Mouse (Mus musculus) urinary bladder, postnatal 14 days (tissue): ENCODE data around the gene Gzmm.
A peak's percentile ranks its signal among the peaks of the same experiment; 100 is the strongest.

Experiments used
- DNase-seq: peaks from one replicate; pipeline ENCODE4 v3.0.0; 2021; ENCODE audit warnings: low spot score

Gzmm gene

DNA sequence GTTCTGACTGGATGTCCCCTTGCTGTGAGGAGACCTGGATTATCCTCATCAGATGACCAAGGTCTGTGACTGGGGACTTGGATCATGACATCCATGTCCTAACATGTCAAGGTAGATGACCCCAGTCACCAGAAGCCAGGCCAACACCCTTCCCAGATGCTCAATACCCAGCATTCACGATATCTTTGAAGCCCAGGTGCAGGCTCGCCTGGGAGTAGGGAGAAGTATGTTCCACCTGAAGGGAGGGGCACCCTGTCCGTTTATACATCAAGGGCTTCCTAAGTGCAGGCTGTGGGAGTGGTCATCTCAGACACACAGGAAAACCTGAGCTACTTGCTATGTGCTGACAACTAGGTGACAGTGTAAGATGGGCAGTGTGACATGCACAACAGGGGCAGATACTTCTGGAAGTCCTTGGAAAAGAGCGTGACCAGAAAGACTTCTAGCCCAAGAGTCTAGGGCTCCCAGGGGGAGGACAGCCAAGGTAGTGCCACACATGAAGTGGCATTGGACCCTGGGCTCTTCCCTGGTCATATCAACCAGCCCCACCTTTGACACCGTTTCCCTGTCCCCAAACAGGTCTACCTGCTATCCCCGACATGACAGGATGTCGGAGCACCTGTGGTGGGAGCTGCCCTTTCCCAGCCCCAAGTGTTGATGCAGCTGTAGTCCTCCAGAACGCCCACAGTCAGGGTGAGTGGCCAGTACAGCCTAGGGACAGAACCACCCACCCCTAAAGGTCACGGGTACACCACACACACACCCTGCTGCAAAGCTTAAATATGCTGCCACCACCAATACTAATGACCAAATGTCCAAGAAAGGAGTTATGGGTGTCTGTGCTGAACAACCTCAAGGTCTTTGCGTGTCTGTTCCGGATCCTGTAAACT lies 8.0 kb upstream of the Gzmm start:
- DNase-seq = no peak

DNA sequence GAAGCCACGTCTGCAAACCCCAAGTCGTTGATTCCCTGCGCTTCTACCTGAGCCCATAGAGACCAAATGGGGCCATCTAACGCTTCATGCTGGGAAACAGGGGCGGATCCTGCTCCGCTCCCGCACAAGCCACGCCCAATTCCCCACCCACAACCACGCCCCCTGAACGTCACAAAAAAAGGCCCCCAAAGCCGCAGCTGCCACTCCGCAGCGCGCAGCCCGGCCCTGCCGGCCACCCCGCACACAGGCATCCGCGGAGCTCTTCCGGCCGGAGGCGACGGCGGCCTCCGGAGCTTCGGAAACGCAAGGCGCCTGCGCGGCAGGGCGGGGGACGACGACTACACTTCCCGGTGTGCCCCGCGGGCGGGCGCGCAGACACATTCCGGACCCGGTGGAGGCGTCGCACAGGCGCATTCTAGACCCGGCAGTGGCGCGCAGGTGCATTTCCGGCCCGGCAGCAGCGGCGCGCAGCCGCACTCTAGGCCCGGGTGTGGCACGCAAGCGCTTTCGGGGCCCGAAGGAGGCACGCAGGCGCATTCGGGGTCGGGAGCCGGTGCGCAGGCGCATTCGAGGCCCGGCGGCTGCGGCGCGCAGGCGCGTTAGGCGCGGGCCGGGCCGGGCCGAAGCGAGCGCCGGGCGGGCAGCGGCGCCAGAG lies 7.1 kb upstream of the Gzmm start, which contains the start of gene Cdc34:
Gene Cdc34 (plus strand): TSS at position 605 of the 655 bp plus-strand sequence.
- peak; percentile 99 for DNase-seq

DNA sequence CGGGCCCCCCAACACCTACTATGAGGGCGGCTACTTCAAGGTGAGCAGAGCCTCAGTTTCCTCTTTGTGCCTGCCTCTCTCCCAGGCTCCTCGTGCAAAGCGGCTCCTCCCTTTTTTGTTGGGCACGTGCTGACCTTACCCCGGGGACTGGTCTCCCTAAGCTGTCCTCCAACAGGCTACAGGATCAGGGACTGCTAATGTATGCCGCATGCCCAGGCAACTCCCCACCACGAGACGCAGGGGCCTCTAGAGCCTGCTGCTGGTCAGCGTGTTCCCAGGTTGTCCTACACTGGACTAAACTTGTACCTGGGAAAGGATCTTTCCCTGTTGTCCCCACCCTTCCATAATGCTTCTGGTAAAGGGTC lies 6.3 kb upstream of the Gzmm start:
- peak; percentile 33 for DNase-seq

DNA sequence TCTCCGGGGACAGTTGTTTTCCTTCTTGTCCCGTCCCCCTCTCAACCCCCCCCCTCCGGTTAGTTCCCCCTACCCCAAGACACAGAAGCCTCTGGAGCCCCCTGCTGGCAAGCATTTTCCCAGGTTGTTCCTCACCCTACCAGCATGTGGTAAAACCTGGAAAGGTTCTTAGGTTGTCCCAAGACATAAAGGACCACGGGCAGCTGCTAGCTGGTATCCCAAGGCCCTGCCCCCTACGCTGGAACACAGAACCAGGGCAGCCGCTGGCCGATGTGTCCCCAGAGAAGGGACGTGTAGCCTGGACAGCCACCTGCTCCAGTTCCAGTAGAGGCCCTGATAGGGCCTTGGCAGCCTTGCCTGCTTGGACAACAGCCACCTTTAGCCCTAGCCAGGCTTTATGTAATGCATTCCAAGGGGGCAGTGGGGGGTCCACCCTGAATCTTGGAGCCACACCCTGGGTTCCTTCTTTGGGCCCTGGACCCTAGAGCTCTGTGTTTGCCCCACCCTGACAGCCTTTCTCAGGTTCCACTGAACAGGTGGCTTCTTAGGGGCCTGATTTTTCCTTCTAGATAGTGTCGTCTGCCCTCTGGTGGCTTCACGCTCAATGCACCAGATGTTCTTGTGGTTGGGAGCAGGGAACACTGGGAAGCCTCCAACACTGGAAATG lies 5.8 kb upstream of the Gzmm start:
- peak; percentile 67 for DNase-seq

DNA sequence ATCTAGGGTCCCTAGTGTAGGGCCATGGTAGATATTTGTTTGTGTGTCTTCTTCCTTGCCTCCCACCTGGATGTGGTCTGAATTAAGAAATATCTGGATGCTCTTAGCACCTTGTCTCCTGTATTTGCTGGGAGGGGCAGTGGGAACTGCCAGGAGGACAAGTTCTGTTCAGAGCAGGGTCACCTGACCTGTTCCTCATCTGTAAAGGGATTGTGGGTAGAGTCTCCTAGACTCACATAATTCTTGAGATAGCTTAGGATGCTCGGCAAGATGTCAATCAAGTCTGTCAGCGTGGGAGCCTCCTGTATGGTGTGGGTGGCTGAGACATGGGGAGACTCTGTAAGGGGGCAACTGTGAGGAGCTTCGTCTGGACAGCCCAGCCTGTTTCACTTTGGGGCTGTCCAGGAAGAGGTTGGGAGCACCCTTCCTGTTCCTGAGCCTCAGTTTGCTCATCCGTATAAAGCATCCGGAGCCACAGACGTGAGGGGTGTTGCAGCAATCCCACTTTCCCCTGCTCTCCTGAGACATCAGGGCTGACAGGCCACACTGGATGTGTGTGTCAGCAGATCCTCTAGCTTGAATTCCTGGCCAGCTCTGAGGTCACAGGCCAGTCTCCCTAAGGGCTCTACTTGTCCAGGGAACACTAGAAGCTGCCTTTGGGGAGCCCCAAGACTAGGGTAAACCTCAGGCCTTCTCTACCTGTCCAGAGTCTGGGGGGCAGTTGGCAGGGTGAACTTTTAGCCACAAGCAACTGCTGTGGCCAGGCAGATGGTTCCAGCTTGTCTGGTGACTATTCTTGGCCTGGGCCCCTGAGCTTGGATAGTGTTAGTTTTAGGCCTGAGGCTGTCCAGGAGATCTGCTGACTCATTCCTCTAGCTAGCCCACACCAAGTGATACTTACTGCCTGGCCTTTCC lies 4.8 kb upstream of the Gzmm start:
- no peak for DNase-seq

DNA sequence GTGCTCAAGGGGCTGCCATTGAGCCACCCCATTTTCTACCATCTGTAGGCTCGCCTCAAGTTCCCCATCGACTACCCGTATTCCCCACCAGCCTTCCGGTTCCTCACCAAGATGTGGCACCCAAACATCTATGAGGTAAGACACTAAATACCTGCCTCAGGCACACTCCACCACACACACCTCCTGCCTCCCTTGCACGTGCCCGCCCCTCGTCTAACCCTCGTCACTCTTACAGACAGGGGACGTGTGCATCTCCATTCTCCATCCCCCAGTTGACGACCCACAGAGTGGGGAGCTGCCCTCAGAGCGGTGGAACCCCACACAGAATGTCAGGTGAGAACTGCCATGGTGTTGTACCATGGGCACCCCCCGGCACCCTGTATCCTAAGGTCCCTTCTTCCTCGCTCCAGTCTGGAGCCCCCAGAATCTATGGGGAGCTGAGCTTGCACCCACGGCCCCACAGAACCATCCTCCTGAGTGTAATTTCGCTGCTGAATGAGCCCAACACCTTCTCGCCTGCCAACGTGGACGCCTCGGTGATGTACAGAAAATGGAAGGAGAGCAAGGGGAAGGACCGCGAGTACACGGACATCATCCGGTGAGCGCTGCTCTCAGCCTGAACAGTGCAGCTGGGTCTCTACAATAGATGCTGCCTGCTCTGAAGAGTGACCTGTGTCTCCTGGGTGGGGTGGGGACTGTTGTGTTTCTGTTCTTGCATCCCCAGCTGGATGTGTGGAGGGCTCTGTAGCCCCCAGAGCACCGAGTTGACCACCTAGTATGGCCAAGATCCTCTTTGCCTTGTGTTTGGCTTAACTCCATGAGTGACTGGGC lies 3.8 kb upstream of the Gzmm start:
- DNase-seq = no peak

DNA sequence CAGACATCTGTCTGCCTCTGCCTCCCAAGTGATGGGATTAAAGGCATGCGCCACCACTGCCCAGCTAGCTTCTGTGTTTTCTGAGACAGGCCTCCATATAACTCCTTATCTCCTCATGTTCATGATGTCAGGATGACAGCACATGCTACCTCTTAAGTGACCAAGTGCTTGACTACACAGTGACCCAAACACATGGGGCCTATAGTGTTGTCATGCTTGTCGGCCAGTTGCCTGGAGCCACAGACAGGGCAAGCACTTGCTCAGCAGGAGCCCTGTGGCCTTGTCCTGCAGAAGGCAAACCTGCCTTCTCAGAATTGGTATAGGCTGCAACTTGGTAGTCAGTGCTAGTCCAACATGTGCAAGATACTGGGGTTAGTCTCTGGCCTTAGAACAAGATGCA lies 2.6 kb upstream of the Gzmm start:
- no peak for DNase-seq

DNA sequence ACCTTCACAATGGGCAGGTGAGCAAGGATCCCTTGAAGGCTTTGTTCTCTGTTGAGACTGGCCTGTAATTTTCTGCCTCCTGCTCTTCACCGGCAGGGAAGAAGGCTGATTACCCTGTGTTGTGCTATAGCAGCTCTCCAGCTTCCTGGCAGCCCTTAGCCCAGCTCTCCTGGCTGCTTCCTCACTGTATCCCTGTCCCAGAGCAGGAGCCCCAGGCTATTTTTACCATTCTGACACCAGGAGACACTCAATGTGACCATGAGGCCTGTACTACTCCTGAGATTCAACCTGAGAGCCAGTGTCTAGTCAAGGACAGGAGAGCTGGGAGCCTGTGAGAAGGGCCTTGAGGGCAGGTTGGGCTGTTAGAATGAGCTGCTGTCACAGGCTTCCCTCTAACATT lies 2.1 kb upstream of the Gzmm start:
- no peak for DNase-seq

DNA sequence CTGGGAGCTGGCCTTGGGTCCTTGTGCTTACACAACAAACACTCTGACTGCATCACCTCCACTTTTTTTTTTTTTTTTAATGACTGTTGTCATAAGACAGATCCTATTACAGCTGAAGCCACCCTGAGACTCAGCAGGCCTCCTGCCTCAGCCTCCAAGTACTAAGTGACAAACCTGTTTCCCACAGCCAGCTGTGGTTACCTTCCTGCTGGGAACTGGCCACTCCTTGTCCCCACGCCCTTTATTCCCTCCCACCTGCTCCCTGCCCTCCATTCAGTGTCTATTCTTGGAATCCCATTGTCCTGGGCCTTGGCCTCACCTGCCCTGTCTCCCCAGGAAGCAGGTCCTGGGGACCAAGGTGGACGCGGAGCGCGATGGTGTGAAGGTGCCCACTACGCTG lies 1.3 kb upstream of the Gzmm start:
- DNase-seq = no peak

DNA sequence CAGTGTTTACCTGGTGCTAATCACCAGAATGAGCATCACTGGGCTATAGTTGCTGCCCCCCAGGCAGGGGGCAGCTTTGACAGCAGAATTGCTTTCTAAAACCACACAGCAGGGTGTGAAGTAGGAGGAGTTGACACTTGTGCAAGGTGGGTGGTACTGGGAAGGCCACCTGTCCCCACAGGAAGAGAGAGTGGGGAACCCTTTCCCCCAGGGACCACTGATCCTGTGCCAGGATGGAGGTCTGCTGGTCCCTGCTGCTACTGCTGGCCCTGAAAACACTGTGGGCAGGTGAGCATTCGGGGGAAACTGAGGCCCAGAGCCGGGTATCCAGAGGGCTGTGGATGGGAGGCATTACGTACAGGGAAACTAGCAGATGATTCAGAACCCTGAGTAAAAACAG lies 358 bp downstream of the Gzmm start:
- no peak for DNase-seq

DNA sequence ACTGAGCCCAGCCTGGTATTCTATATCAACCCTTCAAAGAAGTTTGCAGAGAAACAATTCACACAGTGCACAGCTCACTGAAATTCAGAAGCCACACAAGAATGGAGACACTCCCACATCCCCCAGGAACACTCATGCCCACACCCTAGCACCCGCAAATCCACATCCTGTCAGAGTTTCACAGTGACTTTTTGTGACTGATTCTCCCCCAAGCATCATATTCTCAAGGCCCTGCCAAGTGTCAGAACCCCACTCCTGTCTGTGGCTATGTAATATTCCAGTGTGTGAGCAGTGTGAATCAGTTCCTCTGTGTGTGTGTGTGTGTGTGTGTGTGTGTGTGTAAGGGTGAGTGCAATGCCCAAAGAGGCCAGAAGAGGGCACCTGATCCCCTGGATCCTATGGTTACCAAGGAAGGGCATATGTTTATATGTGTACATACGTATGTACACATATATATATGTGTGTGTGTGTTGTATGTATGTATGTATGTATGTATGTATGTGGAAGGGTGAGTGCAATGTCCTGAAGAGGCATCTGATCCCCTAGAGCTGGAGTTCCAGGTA lies 3.2 kb downstream of the Gzmm start:
- no peak for DNase-seq

DNA sequence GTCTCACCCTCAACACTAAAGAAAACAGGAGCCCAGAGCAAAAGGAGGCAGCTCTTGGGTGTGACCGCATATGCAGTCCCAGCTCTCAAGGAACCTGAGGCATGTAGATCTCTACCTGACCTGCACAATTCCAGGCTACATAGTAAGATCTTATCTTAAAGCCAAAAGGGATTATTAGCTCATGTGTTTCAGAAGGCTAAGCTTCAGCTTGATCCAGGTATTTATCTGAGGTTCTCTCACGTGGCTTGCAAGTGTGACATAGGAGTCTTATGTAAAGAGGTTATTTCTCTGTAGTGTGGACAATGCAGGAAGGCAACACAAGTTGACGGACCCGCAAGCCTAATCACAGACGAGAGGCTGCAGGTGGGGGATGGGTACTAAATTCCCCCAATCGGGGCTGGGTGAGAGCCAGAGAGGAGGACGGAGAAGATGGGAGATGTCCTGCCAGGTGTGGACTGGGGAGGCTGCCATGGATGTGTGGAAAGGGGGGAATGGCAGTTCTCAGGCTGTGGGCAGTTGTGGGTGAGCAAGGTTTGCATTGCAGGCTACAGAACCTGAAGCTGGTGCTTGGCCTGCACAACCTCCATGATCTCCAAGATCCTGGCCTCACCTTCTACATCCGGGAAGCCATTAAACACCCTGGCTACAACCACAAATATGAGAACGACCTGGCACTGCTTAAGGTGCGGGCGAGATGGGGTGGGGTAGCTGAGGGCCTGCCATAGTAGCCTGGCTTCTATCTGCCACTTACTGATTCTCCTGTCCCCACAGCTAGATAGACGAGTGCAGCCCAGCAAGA lies 5.0 kb downstream of the Gzmm start:
- no peak for DNase-seq

DNA sequence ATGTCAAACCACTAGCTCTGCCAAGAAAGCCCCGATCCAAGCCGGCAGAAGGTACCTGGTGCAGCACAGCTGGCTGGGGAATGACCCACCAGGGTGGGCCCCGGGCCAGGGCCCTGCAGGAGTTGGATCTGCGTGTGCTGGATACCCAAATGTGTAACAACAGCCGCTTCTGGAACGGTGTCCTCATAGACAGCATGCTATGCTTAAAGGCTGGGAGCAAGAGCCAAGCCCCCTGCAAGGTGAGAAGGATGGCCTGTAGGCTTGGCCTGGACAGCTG lies 5.5 kb downstream of the Gzmm start:
- no peak for DNase-seq

DNA sequence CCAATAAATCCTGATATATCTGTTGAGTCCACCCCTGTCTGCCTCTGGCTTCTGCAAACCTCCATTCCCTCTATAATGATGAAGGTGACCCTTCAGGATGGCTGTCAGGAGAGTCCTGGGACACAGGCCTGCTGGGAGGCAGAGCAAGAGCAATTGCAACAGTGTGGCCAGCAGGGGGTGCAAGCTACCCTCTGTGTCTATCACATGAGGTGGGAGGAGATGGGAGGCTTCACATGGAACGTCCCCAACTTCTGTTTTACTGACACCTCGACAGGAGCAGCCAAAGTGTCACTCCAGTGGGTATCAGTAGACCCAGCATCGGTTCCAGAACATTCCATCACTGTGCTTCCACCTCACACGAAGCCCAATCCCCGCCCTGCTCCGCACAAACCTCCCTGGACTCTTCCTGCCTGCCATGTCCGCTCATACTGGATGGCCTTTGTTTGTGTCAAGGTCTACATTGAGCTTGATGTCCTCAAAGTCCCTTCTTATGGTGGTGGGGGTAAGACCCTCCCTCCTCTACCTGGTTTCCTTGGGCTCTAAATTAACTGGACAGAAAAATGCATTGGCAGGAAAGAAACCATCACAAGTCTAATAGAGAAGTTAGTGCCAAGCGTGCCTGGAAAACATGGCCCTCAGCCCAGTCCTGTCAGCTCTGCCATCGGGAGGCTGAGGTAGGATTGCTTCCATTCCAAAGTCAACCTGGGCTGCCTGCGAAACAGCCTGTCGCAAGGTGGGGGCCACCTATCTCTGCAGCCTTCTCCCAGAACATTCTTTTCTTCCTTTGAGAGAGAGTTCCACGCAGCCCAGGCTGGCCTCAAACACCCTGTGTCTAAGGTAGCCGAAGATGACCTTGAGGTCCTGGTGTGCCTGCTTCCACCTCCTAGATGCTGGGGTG lies 6.7 kb downstream of the Gzmm start:
- DNase-seq = peak; percentile 81

DNA sequence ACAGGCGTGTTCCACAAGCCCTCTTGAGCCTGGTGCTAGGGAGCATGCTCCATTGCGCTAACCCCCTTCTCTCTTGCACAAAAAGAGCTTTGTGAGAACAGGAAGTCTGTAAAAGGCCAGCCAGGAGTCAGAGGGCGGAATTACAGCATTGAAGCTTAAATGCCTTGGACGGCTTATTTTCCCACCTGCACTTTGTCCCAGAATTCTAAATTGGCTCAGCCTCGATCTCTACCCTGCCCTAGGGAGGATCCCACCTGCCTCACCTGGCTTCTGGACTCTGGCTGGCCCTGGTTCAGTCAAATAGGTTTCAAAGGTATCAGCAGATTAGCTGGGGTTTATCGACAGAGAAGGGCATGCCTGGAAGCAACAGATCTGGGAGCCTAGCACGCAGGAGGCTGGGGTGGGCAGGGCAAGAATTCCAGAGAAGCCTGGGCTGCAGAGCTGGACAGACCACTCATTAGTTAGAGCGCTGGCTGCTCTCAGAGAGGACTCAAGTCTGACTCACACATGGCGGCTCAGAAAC lies 7.4 kb downstream of the Gzmm start:
- DNase-seq = no peak

DNA sequence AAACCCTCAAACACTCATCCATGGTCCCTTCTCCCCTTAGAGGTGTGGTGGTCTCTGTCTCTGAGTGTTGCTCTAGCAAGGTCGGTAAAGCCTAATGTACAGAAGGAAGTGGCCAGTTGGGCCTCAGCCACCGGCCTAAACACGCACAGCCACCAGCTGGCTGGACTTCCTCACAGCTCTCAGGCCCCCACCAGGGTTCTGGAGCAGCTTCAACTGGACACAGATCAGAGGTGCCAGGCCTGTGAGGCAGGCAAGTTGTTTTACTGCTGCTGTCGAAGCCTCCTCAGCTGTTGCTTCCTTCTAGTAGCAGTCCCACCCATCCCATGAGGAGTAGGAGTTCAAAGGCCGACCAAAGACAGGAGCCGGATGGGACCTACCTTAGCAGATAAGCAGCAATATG lies 9.1 kb downstream of the Gzmm start:
- DNase-seq = no peak

DNA sequence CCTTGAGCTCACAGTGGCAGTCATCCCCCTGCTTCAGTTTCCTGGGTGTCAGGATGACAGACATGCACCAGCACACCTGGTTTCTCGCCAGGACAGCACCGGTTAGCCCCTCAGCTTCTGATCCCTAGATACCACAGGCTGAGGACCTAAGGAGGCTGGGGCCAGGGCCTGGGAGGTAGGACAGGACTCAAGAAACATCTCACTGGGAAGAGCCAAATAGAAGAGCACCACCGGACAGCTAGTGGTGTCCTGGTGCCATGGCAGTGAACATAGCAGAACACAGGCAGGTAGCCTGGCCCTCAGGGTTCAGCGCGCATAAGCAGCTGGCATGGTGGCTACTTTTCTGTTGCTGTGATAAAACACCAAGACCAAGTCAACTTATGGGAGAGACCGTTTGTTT lies 9.6 kb downstream of the Gzmm start:
- no peak for DNase-seq

DNA sequence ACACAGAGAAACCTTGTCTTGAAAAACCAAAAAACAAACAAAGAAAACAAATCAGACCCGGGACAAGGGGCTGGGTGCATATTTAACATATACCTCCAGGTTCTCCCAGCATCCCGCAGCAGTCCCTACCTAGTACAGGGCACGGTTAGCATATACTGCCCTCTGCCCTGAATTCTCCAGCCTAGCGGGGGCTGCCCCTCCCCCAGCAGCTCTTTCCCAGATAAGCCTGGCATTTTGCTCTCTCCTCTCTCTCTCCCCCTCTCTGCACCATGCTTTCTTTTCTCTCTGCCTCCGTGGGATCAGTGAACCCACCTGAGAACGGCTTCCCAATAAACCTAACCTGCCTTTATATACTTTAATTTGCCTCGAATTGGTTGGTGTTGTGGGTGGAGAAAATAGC lies 11.9 kb downstream of the Gzmm start:
- no peak for DNase-seq
